Mouse (Mus musculus): Measurements from ENCODE around the gene Ttc6.

- TF ChIP-seq POLR2A (IDR thresholded peaks at IDR 0.05; ENCODE audit: low read depth, low read length), result no peak
- no peak for TF ChIP-seq CTCF (IDR thresholded peaks at IDR 0.05; ENCODE audit: borderline replicate concordance, insufficient read depth, low read length)
These were observed at the start of gene Ttc6 for GRCm38 (mm10) chr12:57563909-57564308.

Data from embryonic fibroblast, embryonic 13.5 days (primary cell).